Comparison of ENCODE assay signal across 20 mouse cellular contexts in genomic region chr6:136425956-136426355, GRCm38 (mm10). TPM values are rescaled to one million over a fixed set of nuclear protein-coding genes. Genes with fewer than 3 reads are reported as not detected.
"Had no signal": no experiment of that assay in that cellular context is flagged by ENCODE, and none has a peak within 500 bp of the region (broad histone marks: within the 10 kb centered on the region; RNA-seq: fewer than 3 reads in every experiment).

No protein-coding gene starts in this region.

- ATAC-seq: midbrain, embryonic 15.5 days had no signal

- H3K27me3 ChIP-seq: kidney, embryonic 15.5 days; liver, embryonic 13.5 days; midbrain, embryonic 15.5 days; neural tube, embryonic 13.5 days had no signal

- H3K4me2 ChIP-seq: kidney, embryonic 15.5 days; liver, embryonic 13.5 days; midbrain, embryonic 11.5 days; midbrain, embryonic 15.5 days; neural tube, embryonic 13.5 days had no signal

- DNase-seq: kidney, adult 8-10 months; kidney, postnatal 10 days; kidney, postnatal 36 days; layer of hippocampus, postnatal 36 days; liver, embryonic 13.5 days; lung, adult 2 months; lung, postnatal 14 days; lung, postnatal 4 days; retina, postnatal 1 day; right cerebral cortex, postnatal 25 days; thymus, adult 2 months; thymus, postnatal 14 days; thymus, postnatal 4 days had no signal

- H3K27ac ChIP-seq: kidney, embryonic 15.5 days; left cerebral cortex, adult 2 months; liver, embryonic 13.5 days; midbrain, embryonic 15.5 days; neural tube, embryonic 13.5 days had no signal

- H3K36me3 ChIP-seq: kidney, embryonic 15.5 days; liver, embryonic 13.5 days; midbrain, embryonic 15.5 days; neural tube, embryonic 13.5 days had no signal

- H3K4me3 ChIP-seq: kidney, embryonic 15.5 days; left cerebral cortex, adult 2 months; liver, embryonic 13.5 days; midbrain, embryonic 15.5 days; myocyte; neural tube, embryonic 13.5 days had no signal

- H3K4me1 ChIP-seq: kidney, embryonic 15.5 days; liver, embryonic 13.5 days; midbrain, embryonic 15.5 days; neural tube, embryonic 13.5 days had no signal

- H3K9me3 ChIP-seq: kidney, embryonic 15.5 days; liver, embryonic 13.5 days; midbrain, embryonic 15.5 days; neural tube, embryonic 13.5 days had no signal

- H3K9ac ChIP-seq: kidney, embryonic 15.5 days; liver, embryonic 13.5 days; midbrain, embryonic 15.5 days; neural tube, embryonic 13.5 days had no signal

RNA-seq across cellular contexts. Expression of gene E330021D16Rik, which starts 10.6 kb away (rescaled TPM):
- polyA plus RNA-seq: limb, embryonic 11.5 days; liver, embryonic 13.5 days; midbrain, embryonic 11.5 days; midbrain, embryonic 15.5 days; myocyte; neural tube, embryonic 13.5 days had no signal
